Mouse (Mus musculus): ENCODE results near the gene Psd. TPM values are rescaled to one million over a fixed set of nuclear protein-coding genes. Genes with fewer than 3 reads are reported as not detected.

Psd gene
- polyA plus RNA-seq, 1 experiment: 1.6 TPM

DNA sequence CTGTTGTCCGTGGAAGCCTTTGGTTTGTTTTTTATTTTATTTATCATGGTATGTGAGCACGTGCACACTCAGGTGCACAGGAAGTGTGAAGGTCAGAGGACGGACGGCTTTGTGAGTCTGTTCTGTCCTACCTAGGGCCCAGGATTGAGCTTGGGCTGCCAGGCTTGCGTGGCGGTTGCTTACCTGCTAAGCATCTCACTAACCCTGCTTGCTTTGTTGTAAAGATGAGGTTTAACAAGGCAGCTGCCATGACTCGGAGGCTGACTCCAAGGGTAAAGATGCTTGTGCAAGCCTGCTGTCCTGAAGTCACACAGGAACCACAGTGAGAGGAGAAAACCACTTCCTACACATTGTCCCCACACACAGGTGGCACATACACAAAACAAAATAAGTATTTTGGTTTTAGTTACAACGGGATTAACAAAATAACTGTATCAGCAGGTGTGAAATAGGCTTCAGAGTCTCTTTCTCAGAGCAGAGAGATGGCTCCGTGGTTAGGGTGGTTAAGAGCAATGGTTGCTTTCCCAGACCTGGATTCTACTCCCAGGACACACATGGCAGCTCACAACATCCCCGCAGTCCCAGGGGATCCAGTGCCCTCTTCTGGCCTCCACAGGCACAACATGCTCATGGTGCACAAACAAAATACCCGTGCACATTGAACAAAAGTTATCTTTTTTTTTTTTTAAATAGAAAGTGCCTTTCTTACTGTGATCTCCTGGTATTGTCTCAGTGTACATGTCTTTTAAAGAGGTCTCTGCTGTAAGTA, 44.7 kb downstream of the Psd start:
- H3K36me3 ChIP-seq (ENCODE audit: control insufficient read depth, insufficient read depth, low read length): peaks cover 26% of the 10 kb centered on the region
- peak; percentile 33 for DNase-seq
- peak overlapping the region; percentile 88 for H3K27ac ChIP-seq (ENCODE audit: control insufficient read depth, insufficient read depth, low read length)
- peaks cover 26% of the 10 kb centered on the region for H3K4me1 ChIP-seq (replicated peaks; ENCODE audit: control insufficient read depth, insufficient read depth, low read length)
- TF ChIP-seq CTCF (IDR thresholded peaks at IDR 0.05; ENCODE audit: borderline replicate concordance, control insufficient read depth, extremely low read depth, insufficient read depth, low read length, poor library complexity) (no peak), POLR2A (IDR thresholded peaks at IDR 0.05; ENCODE audit: control insufficient read depth, extremely low read depth, insufficient read depth, low read length, poor library complexity) (no peak)
- H3K4me3 ChIP-seq (ENCODE audit: control insufficient read depth, insufficient read depth, low read length): no peak overlapping the region
- WGBS: 19% methylated on average over 11 of the region's 11 CpGs
- no peaks in the 10 kb centered on the region for H3K27me3 ChIP-seq (ENCODE audit: control insufficient read depth, insufficient read depth, low read length)

DNA sequence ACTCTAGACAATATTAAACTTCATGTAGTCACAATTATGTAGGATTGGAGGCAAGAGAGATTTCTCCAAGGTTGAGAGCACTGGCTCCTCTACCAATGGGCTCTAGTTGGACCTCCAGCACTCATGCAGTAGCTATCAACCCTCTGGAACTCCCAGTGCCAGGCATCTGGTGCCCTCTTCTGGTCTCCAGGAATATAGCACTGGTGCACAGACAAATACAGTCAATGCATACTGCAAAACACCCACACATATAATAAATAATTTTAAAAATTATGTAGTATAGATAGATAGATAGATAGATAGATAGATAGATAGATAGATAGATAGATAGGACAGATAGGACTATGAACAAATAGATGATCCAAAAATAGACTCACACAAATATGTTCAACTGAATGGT, 51.6 kb downstream of the Psd start:
- Histone ChIP-seq H3K27me3 (ENCODE audit: control insufficient read depth, insufficient read depth, low read length) (no peaks in the 10 kb centered on the region), H3K36me3 (ENCODE audit: control insufficient read depth, insufficient read depth, low read length) (peaks cover 24% of the 10 kb centered on the region), H3K4me3 (ENCODE audit: control insufficient read depth, insufficient read depth, low read length) (no peak overlapping the region), H3K4me1 (replicated peaks; ENCODE audit: control insufficient read depth, insufficient read depth, low read length) (no peaks in the 10 kb centered on the region), H3K27ac (ENCODE audit: control insufficient read depth, insufficient read depth, low read length) (no peak overlapping the region)
- peak; percentile 40 for DNase-seq
- TF ChIP-seq POLR2A (IDR thresholded peaks at IDR 0.05; ENCODE audit: control insufficient read depth, extremely low read depth, insufficient read depth, low read length, poor library complexity) (no peak), CTCF (IDR thresholded peaks at IDR 0.05; ENCODE audit: borderline replicate concordance, control insufficient read depth, extremely low read depth, insufficient read depth, low read length, poor library complexity) (no peak)

DNA sequence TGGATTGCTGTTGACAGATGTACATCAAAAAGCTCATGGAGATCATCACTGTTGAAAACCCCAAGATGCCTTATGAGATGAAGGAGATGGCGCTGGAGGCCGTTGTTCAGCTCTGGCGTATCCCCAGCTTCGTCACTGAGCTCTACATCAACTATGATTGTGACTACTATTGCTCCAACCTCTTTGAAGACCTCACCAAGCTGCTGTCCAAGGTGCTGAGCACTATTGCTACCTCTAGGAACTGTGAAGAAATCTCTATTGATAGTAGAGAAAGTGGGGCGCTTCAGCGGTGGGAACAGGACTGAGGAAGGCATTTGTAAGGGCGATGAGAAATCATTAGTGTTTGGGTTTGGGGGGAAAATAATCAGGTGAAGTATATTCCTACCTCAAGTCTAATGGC, 62.2 kb downstream of the Psd start:
- H3K27me3 ChIP-seq (ENCODE audit: control insufficient read depth, insufficient read depth, low read length): no peaks in the 10 kb centered on the region
- 95% methylated on average over 7 of the region's 7 CpGs for WGBS
- peaks cover 64% of the 10 kb centered on the region for H3K36me3 ChIP-seq (ENCODE audit: control insufficient read depth, insufficient read depth, low read length)
- H3K4me3 ChIP-seq (ENCODE audit: control insufficient read depth, insufficient read depth, low read length): no peak overlapping the region
- no peaks in the 10 kb centered on the region for H3K4me1 ChIP-seq (replicated peaks; ENCODE audit: control insufficient read depth, insufficient read depth, low read length)
- no peak for DNase-seq
- no peak overlapping the region for H3K27ac ChIP-seq (ENCODE audit: control insufficient read depth, insufficient read depth, low read length)
- no peak for TF ChIP-seq POLR2A (IDR thresholded peaks at IDR 0.05; ENCODE audit: control insufficient read depth, extremely low read depth, insufficient read depth, low read length, poor library complexity)
- TF ChIP-seq CTCF (IDR thresholded peaks at IDR 0.05; ENCODE audit: borderline replicate concordance, control insufficient read depth, extremely low read depth, insufficient read depth, low read length, poor library complexity): no peak

Other genes with a start within 250 kb of the Psd start
- gene Elovl3, start 195.3 kb downstream of the Psd start, polyA plus RNA-seq (2012; rRNA removed): 0.31 and 1.7 TPM in 2 replicates
- gene Pitx3, start 178.8 kb downstream of the Psd start, polyA plus RNA-seq (2012; rRNA removed): 0.17 and 0.24 TPM in 2 replicates
- 113 and 120 TPM in 2 replicates for gene Gbf1, start 174.6 kb downstream of the Psd start, polyA plus RNA-seq (2012; rRNA removed)
- 107 and 122 TPM in 2 replicates for gene Nfkb2, start 22.8 kb downstream of the Psd start, polyA plus RNA-seq (2012; rRNA removed)
- gene Fbxl15, start 1.0 kb upstream of the Psd start, polyA plus RNA-seq (2012; rRNA removed): 13.5 and 15.2 TPM in 2 replicates
- gene Cuedc2, start 11.5 kb upstream of the Psd start, polyA plus RNA-seq (2012; rRNA removed): 85.4 and 105 TPM in 2 replicates
- 16.8 and 20.6 TPM in 2 replicates for gene Mfsd13a, start 14.0 kb upstream of the Psd start, polyA plus RNA-seq (2012; rRNA removed)
- gene 2310034G01Rik, start 23.1 kb upstream of the Psd start, polyA plus RNA-seq (2012; rRNA removed): 0.38 and 0.43 TPM in 2 replicates
- gene Actr1a, start 68.6 kb upstream of the Psd start, polyA plus RNA-seq (2012; rRNA removed): 163 and 164 TPM in 2 replicates
- gene Sufu, start 69.7 kb upstream of the Psd start, polyA plus RNA-seq (2012; rRNA removed): 31.3 and 40.8 TPM in 2 replicates
- gene Trim8, start 174.5 kb upstream of the Psd start, polyA plus RNA-seq (2012; rRNA removed): 57.9 and 78.2 TPM in 2 replicates
- gene Arl3, start 246.0 kb upstream of the Psd start, polyA plus RNA-seq (2012; rRNA removed): 17.0 and 21.6 TPM in 2 replicates
- 5.6 and 6.5 TPM in 2 replicates for gene Sfxn2, start 246.2 kb upstream of the Psd start, polyA plus RNA-seq (2012; rRNA removed)